Mouse (Mus musculus): Measurements from ENCODE around the gene Slc44a5.

DNA sequence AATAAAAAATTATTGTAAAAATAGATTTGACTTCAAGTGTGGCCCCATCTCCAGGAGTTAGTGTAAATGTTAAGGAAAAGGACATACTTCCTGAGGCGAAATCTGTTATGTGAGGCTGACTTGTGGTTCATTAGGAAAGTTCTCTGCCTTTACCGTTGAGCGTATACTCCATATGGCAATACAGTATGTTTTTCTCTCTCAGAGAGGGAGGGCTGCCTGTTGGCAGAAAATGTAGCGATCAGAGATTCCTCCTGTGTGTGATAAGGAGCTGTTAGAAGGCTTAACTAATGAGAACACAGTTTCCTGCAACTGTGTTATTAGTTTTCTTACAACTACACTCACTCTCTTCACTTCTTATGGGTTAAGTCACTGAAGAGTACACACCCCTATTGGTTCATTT lies 168.1 kb downstream of the Slc44a5 start:
- TF ChIP-seq POLR2A (IDR thresholded peaks at IDR 0.05; ENCODE audit: insufficient read depth, low read length) = no peak
- TF ChIP-seq CTCF (IDR thresholded peaks at IDR 0.05; ENCODE audit: low read depth, low read length) = no peak
- no peak for TF ChIP-seq EP300 (IDR thresholded peaks at IDR 0.05; ENCODE audit: insufficient read depth, low read depth, low read length)

All from ES-Bruce4 (cell line).